Mouse (Mus musculus): ENCODE results near the gene Ripk3.

The Ripk3 gene

GRCm38 (mm10) chr14:55795380-55796163 lies 6.9 kb upstream of the Ripk3 start:
- DNase-seq (ENCODE audit: low spot score in 2 of 2), result no peak

- DNase-seq (ENCODE audit: low spot score in 2 of 2), result no peak
Observed at GRCm38 (mm10) chr14:55793946-55794345, 5.3 kb upstream of the Ripk3 start.

DNA sequence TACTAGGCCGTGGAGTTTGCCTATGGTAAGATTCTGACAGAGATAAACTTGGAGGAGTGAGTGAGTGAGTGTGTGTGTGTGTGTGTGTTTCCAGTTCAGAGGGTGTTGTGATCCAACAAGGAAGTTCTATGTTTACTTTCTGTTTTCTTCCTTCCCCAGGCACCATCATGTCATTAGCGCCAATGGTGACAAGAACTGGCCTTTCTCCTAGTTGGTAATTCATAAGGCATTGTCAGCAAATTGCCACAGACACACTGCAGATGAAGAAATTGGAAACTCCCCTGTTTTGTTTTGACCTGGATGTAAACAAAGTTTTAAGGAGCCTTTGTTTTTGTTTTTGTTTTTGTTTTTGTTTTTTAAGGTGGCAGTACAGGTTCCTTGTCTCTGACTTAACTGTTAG lies 4.8 kb upstream of the Ripk3 start:
- no peak for DNase-seq (ENCODE audit: low spot score in 2 of 2)

- DNase-seq (ENCODE audit: low spot score in 2 of 2), result no peak
Observed at GRCm38 (mm10) chr14:55787731-55788130, 934 bp downstream of the Ripk3 start.

- DNase-seq (ENCODE audit: low spot score in 2 of 2), result no peak
Observed at GRCm38 (mm10) chr14:55785195-55785594, 3.5 kb downstream of the Ripk3 start.

DNA sequence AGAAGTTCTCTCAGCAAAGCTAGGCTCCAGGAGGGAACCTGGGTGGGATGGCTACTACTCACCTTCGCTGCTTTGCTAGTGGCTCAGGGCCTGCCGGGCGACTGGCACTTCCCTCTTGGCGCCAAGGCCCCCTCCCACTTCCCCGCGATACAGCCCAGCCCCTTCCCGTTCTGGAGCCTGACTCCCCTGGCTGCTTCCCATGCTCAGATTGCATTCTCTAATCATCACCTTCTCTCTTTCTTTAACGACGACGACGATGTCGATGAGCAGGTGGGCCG lies 4.8 kb downstream of the Ripk3 start, which contains the start of gene Adcy4:
Gene Adcy4, minus strand, starts transcription at position 138 of the 278 bp plus-strand sequence.
- no peak for DNase-seq (ENCODE audit: low spot score in 2 of 2)

DNA sequence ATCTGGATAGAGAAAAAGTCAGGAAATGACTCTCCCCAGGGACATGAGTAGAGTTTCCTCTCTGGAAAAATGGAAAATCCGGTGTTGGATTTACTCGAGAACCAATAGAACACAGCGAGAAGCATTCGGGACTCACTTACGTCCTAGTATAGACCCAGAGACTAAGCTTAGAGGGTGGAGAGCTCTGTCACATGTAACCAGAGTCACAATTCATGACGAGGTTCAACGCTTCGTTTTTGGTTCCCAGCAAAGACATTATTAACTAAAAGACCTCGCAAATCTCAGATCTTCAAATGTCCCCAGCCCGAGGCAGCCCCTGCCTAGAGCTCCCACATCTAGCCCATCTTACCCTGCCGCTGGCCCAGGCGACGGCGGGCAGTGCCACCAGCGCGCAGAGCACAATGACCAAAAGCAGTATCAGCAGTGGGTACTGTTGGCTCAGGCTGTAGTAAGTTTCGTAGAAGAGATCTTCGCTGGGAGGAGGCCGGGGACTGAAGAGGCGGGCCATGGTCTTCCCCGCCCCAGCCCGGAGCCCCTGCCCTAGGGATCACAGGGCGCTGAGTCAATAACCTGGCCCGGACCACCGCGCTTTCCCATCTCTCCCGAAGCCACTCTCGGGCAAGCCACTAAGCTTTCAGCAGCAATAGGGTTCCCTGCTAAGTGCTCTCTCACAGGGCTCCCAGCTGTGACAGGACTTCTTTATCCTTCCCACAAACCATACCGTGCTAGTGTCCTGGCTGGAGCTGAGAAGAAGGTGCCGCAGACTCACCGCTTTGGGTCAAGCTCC lies 5.3 kb downstream of the Ripk3 start:
- DNase-seq (ENCODE audit: low spot score in 2 of 2), result no peak

DNA sequence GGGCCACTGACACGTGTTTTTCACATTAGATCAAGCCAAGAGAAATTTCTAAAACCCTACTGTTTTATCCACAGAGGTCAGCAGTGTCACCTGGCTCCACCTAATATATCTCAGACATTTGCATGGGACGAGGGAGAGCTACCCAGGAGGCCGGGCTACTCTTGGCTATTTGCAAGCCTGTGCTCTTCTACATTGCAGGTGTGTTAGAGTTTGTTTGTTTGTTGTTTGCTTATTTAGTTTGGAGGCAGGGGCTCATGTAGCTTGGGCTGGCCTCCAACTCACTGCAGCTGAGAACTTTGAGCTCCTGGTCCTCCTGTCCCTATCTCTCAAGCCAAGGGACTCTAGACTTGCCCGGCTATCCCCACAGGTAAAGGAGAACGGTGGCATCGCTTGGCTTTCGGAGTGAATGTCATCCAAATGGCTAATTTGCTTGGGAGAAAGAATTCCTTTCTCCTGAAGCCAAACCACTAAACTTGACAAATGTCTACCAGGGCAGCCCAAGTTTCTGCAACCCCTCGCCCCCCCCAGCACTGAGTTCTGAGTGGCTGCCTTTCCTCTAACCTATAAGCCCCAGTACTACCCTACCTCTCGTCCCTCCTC lies 6.2 kb downstream of the Ripk3 start:
- no peak for DNase-seq (ENCODE audit: low spot score in 2 of 2)

DNA sequence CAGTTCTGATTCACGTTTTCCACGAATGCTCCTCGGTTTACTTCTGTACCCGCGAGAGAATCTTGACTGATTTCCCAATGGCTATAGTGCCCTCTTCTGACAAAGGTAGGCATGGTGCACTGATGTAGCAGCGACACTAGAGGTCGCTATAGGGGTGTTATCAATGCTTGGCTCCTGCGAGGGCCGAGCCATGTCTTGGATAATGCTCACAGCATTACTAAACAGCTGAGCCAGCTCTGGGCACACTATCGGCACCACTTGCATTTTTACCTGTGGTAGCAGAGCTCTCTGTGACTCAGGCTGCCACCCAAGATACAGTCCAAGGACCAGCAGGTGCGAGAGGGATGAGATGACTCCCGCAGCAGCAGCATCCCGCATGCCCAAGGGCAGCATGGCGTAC lies 7.4 kb downstream of the Ripk3 start:
- DNase-seq (ENCODE audit: low spot score in 2 of 2), result peak; percentile 55 to 67

GRCm38 (mm10) chr14:55780736-55781135 lies 7.9 kb downstream of the Ripk3 start:
- DNase-seq (ENCODE audit: low spot score in 2 of 2), result no peak

DNA sequence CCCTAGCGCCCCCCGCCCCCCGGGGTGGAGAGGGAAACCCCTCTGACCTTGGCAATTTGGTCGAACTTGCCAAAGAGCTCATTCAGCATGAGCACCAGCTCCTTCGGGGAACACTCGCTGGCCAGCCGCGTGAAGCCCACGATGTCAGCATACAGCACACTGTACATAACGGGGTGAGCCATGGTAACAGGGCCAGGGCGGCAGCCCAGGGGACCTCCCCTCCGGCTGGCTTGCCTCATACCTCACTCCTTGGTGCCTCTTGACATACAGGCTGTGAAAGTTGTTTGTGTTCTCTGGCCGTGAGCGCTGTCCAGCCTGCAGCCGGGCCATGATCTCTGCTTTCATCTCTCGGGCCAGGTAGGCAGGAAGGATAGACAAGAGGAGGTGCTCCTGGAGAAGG lies 9.0 kb downstream of the Ripk3 start:
- DNase-seq (ENCODE audit: low spot score in 2 of 2), result no peak

DNA sequence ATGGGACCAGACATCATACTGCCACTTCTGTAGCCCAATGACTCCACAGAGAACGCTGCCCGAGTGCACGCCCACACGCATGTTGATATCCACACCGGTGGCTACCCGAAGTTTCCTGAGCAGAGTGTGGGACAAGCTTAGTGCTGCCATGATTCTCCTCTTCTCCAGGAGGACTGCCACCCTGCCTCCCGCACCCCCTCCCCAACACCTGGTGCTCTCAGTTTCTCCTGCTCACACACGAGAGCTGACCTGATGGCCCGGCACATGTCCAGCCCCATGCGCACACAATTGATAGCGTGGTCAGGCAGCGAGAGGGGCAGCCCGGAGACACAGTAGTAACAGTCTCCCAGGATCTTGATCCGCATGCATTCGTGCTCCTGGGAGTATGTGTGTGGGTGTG lies 10.0 kb downstream of the Ripk3 start:
- no peak for DNase-seq (ENCODE audit: low spot score in 2 of 2)

GRCm38 (mm10) chr14:55777806-55778205 lies 10.9 kb downstream of the Ripk3 start:
- no peak for DNase-seq (ENCODE audit: low spot score in 2 of 2)

GRCm38 (mm10) chr14:55777176-55777575 lies 11.5 kb downstream of the Ripk3 start:
- DNase-seq (ENCODE audit: low spot score in 2 of 2), result no peak

DNA sequence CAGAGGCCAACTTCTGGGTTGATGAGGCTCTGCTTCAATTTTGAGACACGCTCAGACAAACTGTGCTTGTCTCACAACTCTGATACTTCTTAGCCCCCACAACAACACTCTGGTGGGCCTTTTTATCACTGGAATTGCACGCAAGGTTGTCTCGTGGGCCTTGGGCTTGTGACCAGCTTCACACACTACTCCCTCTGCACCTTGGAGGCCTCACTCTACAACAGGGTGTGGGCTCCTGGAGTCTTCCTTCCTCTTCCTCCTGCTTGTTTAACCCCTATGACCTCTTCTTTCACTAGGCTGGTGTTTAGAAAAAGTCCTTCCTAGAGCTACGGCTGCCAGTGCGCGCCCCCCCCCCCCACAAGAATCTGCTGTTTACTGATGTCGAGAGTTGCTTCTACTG lies 12.0 kb downstream of the Ripk3 start:
- no peak for DNase-seq (ENCODE audit: low spot score in 2 of 2)

DNA sequence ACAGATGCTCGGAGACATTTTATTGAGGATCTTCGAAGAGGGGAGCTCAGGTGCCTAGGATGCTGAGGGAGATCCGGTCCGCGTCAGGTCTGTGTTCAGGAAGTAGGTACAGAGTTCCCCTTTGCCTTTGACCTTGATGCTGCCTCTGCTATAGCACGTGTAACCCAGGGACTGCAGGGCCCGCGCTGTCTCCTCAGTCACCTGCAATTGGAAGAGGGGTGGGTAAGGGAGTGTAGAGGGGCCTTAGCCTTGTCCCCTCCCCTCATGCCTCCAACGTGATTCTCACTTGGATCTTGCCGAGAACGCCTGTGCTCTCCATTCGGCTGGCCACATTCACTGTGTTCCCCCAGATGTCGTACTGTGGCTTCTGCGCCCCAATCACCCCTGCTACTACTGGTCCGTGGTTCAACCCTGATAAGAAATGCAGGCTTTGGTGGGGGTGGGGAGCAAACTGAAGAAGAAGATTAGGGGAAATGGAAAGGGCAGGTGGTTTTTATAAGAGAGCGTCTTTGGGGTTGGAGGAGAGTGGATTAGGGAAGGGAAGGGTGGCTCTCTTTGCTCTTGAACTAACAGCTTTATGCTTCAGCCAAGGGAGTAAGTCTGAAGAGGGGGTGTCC lies 19.5 kb downstream of the Ripk3 start:
- DNase-seq (ENCODE audit: low spot score in 2 of 2), result no peak

GRCm38 (mm10) chr14:55768555-55768954 lies 20.1 kb downstream of the Ripk3 start:
- DNase-seq (ENCODE audit: low spot score in 2 of 2), result no peak

GRCm38 (mm10) chr14:55767519-55768414 lies 20.9 kb downstream of the Ripk3 start:
- DNase-seq (ENCODE audit: low spot score in 2 of 2), result peak; percentile 39 to 58

DNA sequence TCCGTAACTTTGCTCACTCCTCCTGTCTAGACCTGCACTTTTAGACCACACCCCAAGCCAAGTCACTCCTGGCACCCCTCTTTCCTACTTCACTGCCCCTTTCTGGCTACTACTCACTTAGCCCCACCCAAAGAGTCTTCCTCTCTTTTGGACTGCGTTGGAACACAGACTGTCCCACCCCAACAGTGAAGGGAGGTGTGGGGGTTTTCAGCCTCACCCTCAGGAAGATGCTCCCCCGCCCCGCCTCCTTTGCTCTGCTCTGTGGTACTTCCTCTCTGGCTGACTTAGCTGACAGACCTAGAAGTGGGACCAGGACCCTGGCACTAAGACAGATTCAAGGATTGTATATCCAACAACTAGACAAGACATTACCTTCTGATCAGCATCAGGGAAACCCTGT lies 23.0 kb downstream of the Ripk3 start, which contains the start of gene Ltb4r1:
Gene Ltb4r1, plus strand, starts transcription at position 267 of the 400 bp plus-strand sequence.
- DNase-seq (ENCODE audit: low spot score in 2 of 2), result no peak

DNA sequence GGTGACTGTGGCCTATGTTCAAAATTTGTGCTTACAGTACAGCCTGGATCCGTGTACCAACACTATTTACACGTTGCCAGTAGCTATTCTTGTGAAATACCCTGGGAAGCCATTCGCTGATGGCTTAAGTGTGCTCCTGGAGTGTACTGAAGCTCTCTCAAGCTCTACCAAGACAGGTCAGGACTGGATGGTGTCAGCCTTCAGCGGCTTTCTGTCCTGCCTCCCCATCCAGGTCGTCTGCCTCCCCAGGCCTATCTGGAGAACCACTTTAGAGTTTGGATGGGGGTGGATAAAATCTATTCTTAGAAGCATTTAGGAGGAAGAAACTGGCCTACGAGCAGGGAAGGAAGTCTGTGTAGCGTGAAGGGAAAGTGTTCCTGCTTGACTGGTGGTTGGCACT lies 25.5 kb downstream of the Ripk3 start:
- DNase-seq (ENCODE audit: low spot score in 2 of 2), result no peak
